Mouse (Mus musculus) myocyte (in vitro differentiated cells): ENCODE results near the gene Mov10. TPM values are rescaled to one million over a fixed set of nuclear protein-coding genes. Genes with fewer than 3 reads are reported as not detected.

Experiments
- H3K27me3 ChIP-seq: one replicate; pipeline ENCODE4 v1.6.1; 2011; ENCODE audit not compliant: control insufficient read depth, insufficient read depth, insufficient read length
- H3K36me3 ChIP-seq: one replicate; pipeline ENCODE4 v1.6.1; 2011; ENCODE audit not compliant: control insufficient read depth, insufficient read depth
- H3K4me2 ChIP-seq: one replicate; pipeline ENCODE4 v1.6.1; 2011; ENCODE audit warnings: low read depth, control low read depth
- H3K4me3 ChIP-seq: one replicate; pipeline ENCODE4 v1.5.1; 2011; ENCODE audit warnings: mild to moderate bottlenecking, control low read depth, moderate library complexity
- H3K79me2 ChIP-seq: one replicate; pipeline ENCODE4 v1.6.1; 2011; ENCODE audit not compliant: control insufficient read depth, insufficient read depth
- H3ac ChIP-seq: one replicate; pipeline ENCODE4 v1.6.1; 2011; ENCODE audit not compliant: control insufficient read depth, insufficient read length
- CEBPB ChIP-seq: IDR thresholded peaks from 2 replicates; pipeline ENCODE4 v1.6.1; 2011; ENCODE audit warnings: mild to moderate bottlenecking, moderate library complexity; ENCODE audit not compliant: poor library complexity, insufficient read depth, severe bottlenecking
- E2F4 ChIP-seq: IDR thresholded peaks from one replicate; pipeline ENCODE4 v1.6.1; 2011; ENCODE audit warnings: mild to moderate bottlenecking, control low read depth, moderate library complexity; ENCODE audit not compliant: insufficient read depth
- MAX ChIP-seq: IDR thresholded peaks from one replicate; pipeline ENCODE4 v1.6.1; 2011; ENCODE audit warnings: low read depth, mild to moderate bottlenecking, control low read depth
- MYOD1 ChIP-seq, 3 experiments: IDR thresholded peaks; one replicate each; pipeline ENCODE4 v1.6.1; 2011; ENCODE audit warnings: control low read depth in 2 of 3, low read depth in 2 of 3, mild to moderate bottlenecking in 2 of 3, moderate library complexity in 1 of 3; ENCODE audit not compliant: insufficient read length in 2 of 3, control insufficient read depth in 1 of 3
- MYOG ChIP-seq, 3 experiments: IDR thresholded peaks; one replicate each; pipeline ENCODE4 v1.6.1; 2011; ENCODE audit warnings: control low read depth in 2 of 3, low read depth in 2 of 3, mild to moderate bottlenecking in 2 of 3; ENCODE audit not compliant: insufficient read length in 2 of 3, control insufficient read depth in 1 of 3, insufficient read depth in 1 of 3
- POLR2A ChIP-seq: IDR thresholded peaks from one replicate; pipeline ENCODE4 v1.6.1; 2011; ENCODE audit warnings: low read depth, mild to moderate bottlenecking, control low read depth, moderate library complexity; ENCODE audit not compliant: insufficient read length
- POLR2AphosphoS2 ChIP-seq: IDR thresholded peaks from one replicate; pipeline ENCODE4 v1.6.1; 2011; ENCODE audit warnings: low read depth, control low read depth; ENCODE audit not compliant: insufficient read length
- REST ChIP-seq: IDR thresholded peaks from one replicate; pipeline ENCODE4 v1.6.1; 2011; ENCODE audit warnings: mild to moderate bottlenecking, control low read depth, moderate library complexity; ENCODE audit not compliant: insufficient read depth, insufficient read length
- SRF ChIP-seq: IDR thresholded peaks from one replicate; pipeline ENCODE4 v1.6.1; 2011; ENCODE audit warnings: low read depth; ENCODE audit not compliant: control insufficient read depth, insufficient read length
- TCF12 ChIP-seq: IDR thresholded peaks from one replicate; pipeline ENCODE4 v1.6.1; 2011; ENCODE audit warnings: mild to moderate bottlenecking, control low read depth; ENCODE audit not compliant: poor library complexity, insufficient read depth, severe bottlenecking
- TCF3 ChIP-seq: IDR thresholded peaks from one replicate; pipeline ENCODE4 v1.6.1; 2011; ENCODE audit warnings: low read depth, control low read depth; ENCODE audit not compliant: insufficient read length
- USF1 ChIP-seq: IDR thresholded peaks from one replicate; pipeline ENCODE4 v1.6.1; 2011; ENCODE audit warnings: low read depth, mild to moderate bottlenecking, control low read depth, moderate library complexity
- polyA plus RNA-seq: library from polyadenylated mRNA; unstranded; fragments of >200 nt; fragmentation: generic; extraction: Trizol; gene quantifications from one replicate; pipeline ENCODE4 v1.2.1, GENCODE M21; 2012; ENCODE audit warnings: missing spikeins

The Mov10 gene
- polyA plus RNA-seq, 1 experiment = 6.7 TPM

DNA sequence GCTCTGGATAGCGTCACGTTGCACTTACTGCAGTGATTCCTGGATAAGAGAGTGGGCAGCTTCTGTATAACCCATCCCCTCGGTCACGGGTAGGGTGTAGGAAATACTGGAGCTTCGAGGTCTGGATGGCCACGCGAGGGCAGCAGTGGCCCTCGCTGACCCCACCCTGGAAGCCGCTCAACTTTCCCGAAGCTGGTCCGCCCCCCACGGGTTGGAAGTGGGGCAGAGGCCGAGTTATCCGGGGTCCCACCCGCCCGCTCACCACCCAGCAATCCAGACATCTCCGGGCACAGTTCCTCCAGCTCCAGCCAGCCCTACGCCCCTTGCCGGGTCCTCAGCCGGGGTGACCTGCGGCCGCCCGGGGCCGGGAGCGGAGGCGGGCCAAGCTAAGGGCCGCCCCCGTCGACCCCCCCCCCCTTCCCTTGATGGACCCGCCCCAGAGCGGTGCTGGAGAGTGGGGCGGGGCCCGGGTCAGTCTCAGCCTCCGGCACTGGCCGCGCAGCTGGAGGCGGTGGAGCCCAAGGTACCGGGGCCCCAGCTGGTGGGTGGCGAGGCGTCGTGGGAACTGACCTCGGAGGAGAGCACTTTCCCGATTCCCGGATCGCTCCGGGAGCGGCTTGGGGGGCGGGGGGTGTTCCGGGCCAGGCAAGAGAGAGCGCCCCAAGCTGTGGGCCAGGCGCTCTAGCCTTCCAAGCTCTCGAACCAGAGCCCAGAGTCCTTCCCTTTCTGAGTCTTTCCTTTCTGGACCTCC, 29.6 kb downstream of the Mov10 start:
- peak overlapping the region; percentile 80 for H3ac ChIP-seq
- peaks cover 40% of the 10 kb centered on the region for H3K79me2 ChIP-seq
- peak overlapping the region; percentile 89 for H3K4me3 ChIP-seq
- TF ChIP-seq POLR2AphosphoS2 = peak; percentile 86
- TF ChIP-seq MYOG (IDR thresholded peaks at IDR 0.05; ENCODE audit: control insufficient read depth in 1 of 3, insufficient read depth in 1 of 3, insufficient read length in 2 of 3, low read depth in 2 of 3) = peak in 1 of 3 experiments; percentile 37
- peak; percentile 85 for TF ChIP-seq POLR2A
- no peak for TF ChIP-seq SRF
- H3K36me3 ChIP-seq = peaks cover 16% of the 10 kb centered on the region
- H3K4me2 ChIP-seq = peak overlapping the region; percentile 95
- no peaks in the 10 kb centered on the region for H3K27me3 ChIP-seq

GRCm38 (mm10) chr3:104788075-104788474, 30.3 kb downstream of the Mov10 start, which contains the start of gene Rhoc:
TSS of gene Rhoc (plus strand) at chr3:104788375.
- peaks cover 38% of the 10 kb centered on the region for H3K79me2 ChIP-seq
- peak within 1 kb of the TSS; percentile 95 for H3K4me2 ChIP-seq
- H3ac ChIP-seq = peak within 1 kb of the TSS; percentile 80
- no peak for TF ChIP-seq MYOD1 (IDR thresholded peaks at IDR 0.05; ENCODE audit: control insufficient read depth in 1 of 3, insufficient read length in 2 of 3, low read depth in 2 of 3)
- TF ChIP-seq MYOG (IDR thresholded peaks at IDR 0.05; ENCODE audit: control insufficient read depth in 1 of 3, insufficient read depth in 1 of 3, insufficient read length in 2 of 3, low read depth in 2 of 3) = no peak
- TF ChIP-seq USF1 = no peak
- TF ChIP-seq CEBPB = no peak
- no peak for TF ChIP-seq TCF12
- no peak for TF ChIP-seq REST
- TF ChIP-seq POLR2AphosphoS2 = no peak
- no peak for TF ChIP-seq E2F4
- no peak for TF ChIP-seq MAX
- TF ChIP-seq SRF = no peak
- no peak for TF ChIP-seq TCF3
- TF ChIP-seq POLR2A = no peak
- peak within 1 kb of the TSS; percentile 89 for H3K4me3 ChIP-seq
- H3K27me3 ChIP-seq = no peaks in the 10 kb centered on the region
- peaks cover 13% of the 10 kb centered on the region for H3K36me3 ChIP-seq

GRCm38 (mm10) chr3:104785284-104785683, 33.1 kb downstream of the Mov10 start:
- H3K36me3 ChIP-seq = no peaks in the 10 kb centered on the region
- TF ChIP-seq POLR2A (no peak), REST (no peak), CEBPB (no peak), MAX (no peak), USF1 (no peak), MYOD1 (IDR thresholded peaks at IDR 0.05; ENCODE audit: control insufficient read depth in 1 of 3, insufficient read length in 2 of 3, low read depth in 2 of 3) (no peak), E2F4 (no peak), TCF12 (no peak), POLR2AphosphoS2 (no peak), SRF (no peak), MYOG (IDR thresholded peaks at IDR 0.05; ENCODE audit: control insufficient read depth in 1 of 3, insufficient read depth in 1 of 3, insufficient read length in 2 of 3, low read depth in 2 of 3) (no peak), TCF3 (no peak)
- H3K4me2 ChIP-seq = no peak overlapping the region
- peaks cover 6% of the 10 kb centered on the region for H3K27me3 ChIP-seq
- peaks cover 13% of the 10 kb centered on the region for H3K79me2 ChIP-seq
- H3ac ChIP-seq = no peak overlapping the region
- H3K4me3 ChIP-seq = no peak overlapping the region

- Histone ChIP-seq H3K79me2 (peaks cover under 1% of the 10 kb centered on the region), H3K4me3 (no peak overlapping the region), H3K4me2 (no peak overlapping the region), H3K27me3 (peaks cover 9% of the 10 kb centered on the region), H3ac (no peak overlapping the region), H3K36me3 (no peaks in the 10 kb centered on the region)
- TF ChIP-seq TCF12 (no peak), E2F4 (no peak), POLR2AphosphoS2 (no peak), TCF3 (no peak), MAX (no peak), POLR2A (no peak), SRF (no peak), REST (no peak), CEBPB (no peak), MYOD1 (IDR thresholded peaks at IDR 0.05; ENCODE audit: control insufficient read depth in 1 of 3, insufficient read length in 2 of 3, low read depth in 2 of 3) (no peak), MYOG (IDR thresholded peaks at IDR 0.05; ENCODE audit: control insufficient read depth in 1 of 3, insufficient read depth in 1 of 3, insufficient read length in 2 of 3, low read depth in 2 of 3) (no peak), USF1 (no peak)
Observed at GRCm38 (mm10) chr3:104783971-104784500, 34.3 kb downstream of the Mov10 start.
